Mouse (Mus musculus): ENCODE data around the gene Jmy. TPM values are rescaled to one million over a fixed set of nuclear protein-coding genes. Genes with fewer than 3 reads are reported as not detected.
A peak's percentile ranks its signal among the peaks of the same experiment; 100 is the strongest.
"Not testable (repeated sequence)": the region's sequence is repeated elsewhere in the genome, so short reads cannot be mapped to it uniquely, and the experiment has no call there.

Gene Jmy
- polyA plus RNA-seq, 1 experiment from 2014 or later: 3.8 TPM

DNA sequence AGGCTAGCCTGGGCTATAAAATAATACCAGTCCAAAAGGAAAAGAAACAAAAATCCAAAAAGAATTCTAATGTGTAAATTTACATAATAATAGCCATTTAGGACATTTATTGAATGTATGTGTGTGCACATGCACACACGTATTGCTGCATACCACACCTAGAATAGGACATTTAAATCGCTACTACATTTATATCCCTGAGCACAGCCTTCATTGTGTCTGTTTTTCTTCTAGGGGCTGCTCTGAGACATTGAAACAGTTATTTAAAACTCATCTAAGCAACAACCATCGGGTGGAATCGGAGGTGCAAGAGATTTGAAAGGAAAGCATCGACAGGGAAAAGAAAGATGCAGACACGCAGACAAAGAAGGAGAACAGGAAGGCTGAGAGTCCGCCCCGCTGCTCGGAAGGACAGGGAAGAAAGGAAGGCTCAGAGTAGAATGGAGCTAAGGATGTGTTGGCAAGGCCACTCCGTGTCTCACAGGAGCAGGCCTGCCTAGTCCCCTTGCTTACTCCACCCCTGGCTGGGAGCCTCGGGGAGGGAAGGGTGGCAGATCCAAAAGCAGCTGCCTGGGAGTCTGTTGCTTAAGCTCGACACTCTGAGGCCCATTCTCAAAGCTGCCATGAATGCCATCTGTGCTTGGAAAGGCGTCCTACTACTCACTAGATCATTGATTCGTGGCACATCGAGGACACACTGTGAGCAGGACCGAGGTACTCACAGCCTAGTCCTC is 11.0 kb upstream of the Jmy start:
- WGBS: 51% methylated on average over 16 of the region's 16 CpGs

DNA sequence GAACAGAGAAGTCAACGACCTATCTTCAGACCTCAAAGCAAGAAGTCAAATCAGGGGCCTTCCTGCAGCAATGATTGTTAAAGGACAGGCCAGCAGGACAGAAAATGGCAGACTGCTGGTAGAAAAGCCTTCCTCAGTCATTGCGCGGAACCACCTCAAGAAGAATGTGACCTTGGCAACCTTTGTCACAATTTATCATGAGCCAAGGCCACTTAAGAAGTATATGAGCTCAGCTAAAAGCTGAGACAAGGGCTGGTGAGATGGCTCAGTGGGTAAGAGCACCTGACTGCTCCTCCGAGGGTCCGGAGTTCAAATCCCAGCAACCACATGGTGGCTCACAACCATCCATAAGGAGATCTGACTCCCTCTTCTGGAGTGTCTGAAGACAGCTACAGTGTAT is 7.3 kb upstream of the Jmy start:
- DNase-seq (ENCODE audit: low spot score); H3K27ac ChIP-seq (ENCODE audit: low read depth, low read length); H3K4me2 ChIP-seq (ENCODE audit: low read depth, low read length, severe bottlenecking); H3K9ac ChIP-seq (ENCODE audit: low read length); H3K4me3 ChIP-seq (ENCODE audit: low read depth, low read length); H3K27me3 ChIP-seq (ENCODE audit: control insufficient read depth, insufficient read depth, low read length); H3K4me1 ChIP-seq (replicated peaks; ENCODE audit: control insufficient read depth, insufficient read depth, low read length); H3K36me3 ChIP-seq (ENCODE audit: control insufficient read depth, insufficient read depth, low read length); H3K9me3 ChIP-seq (ENCODE audit: control insufficient read depth, low read length); ATAC-seq (replicated peaks; ENCODE audit: low FRiP score): not testable (repeated sequence)
- WGBS: 90% methylated on average over 5 of the region's 5 CpGs

More for the DNA sequence above, 11.0 kb upstream of the Jmy start:
- Histone ChIP-seq H3K36me3 (ENCODE audit: control insufficient read depth, insufficient read depth, low read length) (no peaks in the 10 kb centered on the region), H3K9me3 (ENCODE audit: control insufficient read depth, low read length) (no peaks in the 10 kb centered on the region), H3K4me1 (replicated peaks; ENCODE audit: control insufficient read depth, insufficient read depth, low read length) (no peaks in the 10 kb centered on the region; the same call in 1 of the 2 replicates), H3K4me3 (ENCODE audit: low read depth, low read length) (no peak overlapping the region), H3K4me2 (ENCODE audit: low read depth, low read length, severe bottlenecking) (no peak overlapping the region), H3K9ac (ENCODE audit: low read length) (peak overlapping the region; percentile 27), H3K27ac (ENCODE audit: low read depth, low read length) (no peak overlapping the region), H3K27me3 (ENCODE audit: control insufficient read depth, insufficient read depth, low read length) (no peaks in the 10 kb centered on the region)
- ATAC-seq (replicated peaks; ENCODE audit: low FRiP score): no peak
- DNase-seq (ENCODE audit: low spot score): no peak

DNA sequence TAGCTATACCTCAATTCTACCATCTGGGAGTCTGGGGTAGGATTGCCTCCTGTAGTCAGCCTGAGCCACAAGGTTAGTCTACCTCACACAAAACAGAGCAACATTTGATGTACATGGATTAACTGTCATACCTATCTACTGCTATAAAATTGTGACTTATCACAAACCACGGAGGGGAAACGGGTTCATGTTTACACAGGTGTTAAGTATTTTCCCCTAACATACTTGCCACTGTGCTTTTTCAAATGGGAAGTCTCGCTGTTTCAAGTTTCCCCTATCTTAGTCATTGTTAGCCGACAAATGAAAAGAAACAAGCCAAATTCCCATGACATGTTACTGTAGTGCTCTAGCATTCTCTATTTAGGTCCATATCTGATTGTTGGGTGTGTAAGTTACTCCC is 2.1 kb upstream of the Jmy start:
- Histone ChIP-seq H3K27ac (ENCODE audit: low read depth, low read length) (no peak overlapping the region), H3K27me3 (ENCODE audit: control insufficient read depth, insufficient read depth, low read length) (no peaks in the 10 kb centered on the region), H3K9me3 (ENCODE audit: control insufficient read depth, low read length) (no peaks in the 10 kb centered on the region), H3K4me1 (replicated peaks; ENCODE audit: control insufficient read depth, insufficient read depth, low read length) (peaks cover 5% of the 10 kb centered on the region; the same call in 1 of the 2 replicates), H3K4me3 (ENCODE audit: low read depth, low read length) (no peak overlapping the region), H3K4me2 (ENCODE audit: low read depth, low read length, severe bottlenecking) (no peak overlapping the region), H3K36me3 (ENCODE audit: control insufficient read depth, insufficient read depth, low read length) (no peaks in the 10 kb centered on the region), H3K9ac (ENCODE audit: low read length) (no peak overlapping the region)
- no peak for DNase-seq (ENCODE audit: low spot score)
- ATAC-seq (replicated peaks; ENCODE audit: low FRiP score): no peak
- WGBS: 65% methylated on average over 4 of the region's 4 CpGs

DNA sequence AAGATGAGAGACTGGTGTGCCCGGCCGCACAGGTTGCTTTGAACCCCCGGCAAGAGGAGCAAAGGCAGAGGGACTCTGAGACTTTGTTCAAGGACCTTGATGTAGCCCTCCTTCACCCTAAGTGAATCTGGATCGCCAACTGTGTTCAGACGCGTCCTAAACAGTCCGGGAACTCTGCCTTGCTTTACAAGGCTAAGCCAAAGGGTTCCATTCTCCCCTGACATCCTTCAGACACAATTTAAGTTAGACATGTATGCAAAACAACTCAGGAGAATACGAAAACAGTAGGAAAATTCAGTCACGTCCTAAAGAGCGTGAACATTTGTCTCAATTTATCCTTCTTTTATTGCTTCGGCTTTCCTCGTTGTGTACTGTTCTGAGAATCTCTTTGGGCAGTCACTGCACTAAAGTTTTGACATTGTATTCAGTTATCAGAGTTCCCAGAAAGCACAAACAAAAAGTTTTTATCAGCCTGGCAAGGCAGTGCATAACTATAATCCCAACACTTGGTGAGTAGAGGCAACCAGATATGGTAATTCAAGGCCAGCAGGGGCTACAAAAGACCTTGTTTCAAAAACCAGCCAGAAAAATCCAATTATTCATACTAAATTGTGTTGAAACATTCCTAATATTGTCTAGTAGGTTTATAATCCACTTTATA is 495 bp upstream of the Jmy start:
- Histone ChIP-seq H3K4me3 (ENCODE audit: low read depth, low read length) (peak overlapping the region; percentile 88), H3K4me2 (ENCODE audit: low read depth, low read length, severe bottlenecking) (peak overlapping the region; percentile 72), H3K4me1 (replicated peaks; ENCODE audit: control insufficient read depth, insufficient read depth, low read length) (peaks cover 5% of the 10 kb centered on the region; the same call in 1 of the 2 replicates), H3K9ac (ENCODE audit: low read length) (peak overlapping the region; percentile 67), H3K36me3 (ENCODE audit: control insufficient read depth, insufficient read depth, low read length) (no peaks in the 10 kb centered on the region), H3K27me3 (ENCODE audit: control insufficient read depth, insufficient read depth, low read length) (no peaks in the 10 kb centered on the region), H3K9me3 (ENCODE audit: control insufficient read depth, low read length) (no peaks in the 10 kb centered on the region), H3K27ac (ENCODE audit: low read depth, low read length) (peak overlapping the region; percentile 60; the same call in 1 of the 2 replicates)
- ATAC-seq (replicated peaks; ENCODE audit: low FRiP score) (no peak; the same call in 1 of the 2 replicates), DNase-seq (ENCODE audit: low spot score) (no peak)
- 13% methylated on average over 12 of the region's 12 CpGs for WGBS

DNA sequence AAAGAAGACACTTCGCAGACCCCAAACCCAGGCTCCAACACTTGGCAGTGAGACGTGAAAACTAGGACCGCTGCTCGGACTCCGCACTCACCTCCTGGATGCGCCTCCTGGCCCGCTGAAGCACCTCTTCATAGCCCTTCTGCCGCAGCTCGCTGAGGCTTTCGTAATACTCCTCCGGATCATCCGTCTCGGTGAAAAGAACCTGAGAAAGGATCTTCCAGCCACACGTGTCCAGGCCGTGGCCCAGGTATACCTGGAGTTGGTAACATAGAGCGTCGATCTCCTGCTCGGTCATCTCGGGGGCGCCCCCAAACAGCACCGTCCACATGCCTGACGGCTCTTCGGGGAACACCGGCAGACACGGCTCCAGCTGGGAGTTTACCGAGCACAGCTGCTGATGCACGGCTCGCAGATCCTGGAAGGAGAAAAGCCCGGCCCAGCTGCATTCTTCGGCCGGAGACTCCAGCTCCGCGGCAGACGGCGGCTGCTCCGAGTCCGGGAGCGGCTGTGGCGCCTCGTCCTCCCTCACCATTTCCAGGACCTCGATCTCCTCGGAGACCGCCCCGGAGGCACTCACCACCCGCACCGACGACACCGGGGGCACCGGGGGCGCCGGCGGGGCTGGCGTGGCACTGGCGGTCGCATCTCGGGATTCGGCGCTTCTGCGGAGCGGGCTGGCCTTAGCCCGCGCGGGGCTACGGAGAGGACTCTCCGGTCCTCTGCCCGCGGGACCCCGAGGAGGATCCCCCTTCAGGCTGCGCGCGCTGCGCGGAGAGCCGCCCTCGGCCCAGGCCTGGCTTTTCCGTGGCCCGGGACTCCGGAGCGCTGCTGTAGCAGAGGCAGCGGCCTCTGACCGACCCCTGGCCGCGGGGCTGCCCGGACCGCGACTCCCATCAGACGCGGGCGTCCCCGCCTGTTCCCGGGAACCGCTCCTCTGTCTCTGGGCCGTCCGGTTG is 1.1 kb downstream of the Jmy start:
- Histone ChIP-seq H3K4me1 (replicated peaks; ENCODE audit: control insufficient read depth, insufficient read depth, low read length) (peaks cover 5% of the 10 kb centered on the region; the same call in 1 of the 2 replicates), H3K27ac (ENCODE audit: low read depth, low read length) (peak overlapping the region; percentile 81), H3K27me3 (ENCODE audit: control insufficient read depth, insufficient read depth, low read length) (no peaks in the 10 kb centered on the region), H3K4me2 (ENCODE audit: low read depth, low read length, severe bottlenecking) (peak overlapping the region; percentile 72), H3K9me3 (ENCODE audit: control insufficient read depth, low read length) (no peaks in the 10 kb centered on the region), H3K9ac (ENCODE audit: low read length) (peak overlapping the region; percentile 78), H3K36me3 (ENCODE audit: control insufficient read depth, insufficient read depth, low read length) (no peaks in the 10 kb centered on the region), H3K4me3 (ENCODE audit: low read depth, low read length) (peak overlapping the region; percentile 88)
- WGBS: under 1% methylated on average over 91 of the region's 94 CpGs
- peak; percentile 78 for DNase-seq (ENCODE audit: low spot score)
- ATAC-seq (replicated peaks; ENCODE audit: low FRiP score): peak; percentile 45

DNA sequence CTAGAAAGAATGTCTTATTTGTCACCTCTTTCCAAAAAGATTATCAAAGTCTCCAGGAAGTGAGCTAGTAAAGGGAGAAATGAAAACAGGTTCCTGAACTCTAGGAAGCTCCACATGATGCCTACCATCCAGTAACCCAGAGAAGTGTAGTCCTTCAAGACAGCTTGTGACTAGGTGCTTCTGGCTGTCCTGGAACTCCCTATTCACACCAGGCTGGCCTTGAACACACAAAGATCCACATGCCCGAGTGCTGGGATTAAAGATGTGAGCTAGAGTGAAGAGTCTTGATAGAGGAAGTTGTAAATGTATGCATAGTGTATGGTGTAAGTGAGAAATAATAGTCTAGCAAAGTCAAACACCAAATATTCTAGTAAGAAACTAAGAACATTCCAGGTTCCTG is 2.6 kb downstream of the Jmy start:
- 18% methylated on average over 1 of the region's 1 CpGs for WGBS

DNA sequence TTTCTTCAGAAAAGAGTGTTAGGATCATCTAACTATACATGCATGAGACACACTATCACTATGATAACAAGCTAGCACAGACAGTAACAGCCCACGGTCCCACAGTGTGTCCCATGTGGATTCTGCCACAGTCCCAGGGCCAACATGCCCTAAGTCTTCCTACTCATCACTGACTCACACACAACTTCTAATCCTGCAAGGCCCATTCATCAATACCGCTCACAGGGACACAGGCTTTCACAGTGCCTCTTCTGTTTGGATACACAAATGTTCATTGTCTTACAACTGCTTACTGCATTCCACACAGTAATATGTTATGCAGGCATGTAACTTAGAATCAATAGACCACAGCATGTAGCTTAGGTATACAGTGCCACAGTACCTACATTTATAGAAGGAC is 11.1 kb downstream of the Jmy start:
- DNase-seq (ENCODE audit: low spot score) (no peak), ATAC-seq (replicated peaks; ENCODE audit: low FRiP score) (no peak)
- H3K4me1 ChIP-seq (replicated peaks; ENCODE audit: control insufficient read depth, insufficient read depth, low read length): no peaks in the 10 kb centered on the region
- no peak overlapping the region for H3K4me2 ChIP-seq (ENCODE audit: low read depth, low read length, severe bottlenecking)
- no peaks in the 10 kb centered on the region for H3K36me3 ChIP-seq (ENCODE audit: control insufficient read depth, insufficient read depth, low read length)
- no peak overlapping the region for H3K4me3 ChIP-seq (ENCODE audit: low read depth, low read length)
- H3K9me3 ChIP-seq (ENCODE audit: control insufficient read depth, low read length): no peaks in the 10 kb centered on the region
- WGBS: 75% methylated on average over 2 of the region's 2 CpGs
- no peaks in the 10 kb centered on the region for H3K27me3 ChIP-seq (ENCODE audit: control insufficient read depth, insufficient read depth, low read length)
- no peak overlapping the region for H3K27ac ChIP-seq (ENCODE audit: low read depth, low read length)
- H3K9ac ChIP-seq (ENCODE audit: low read length): no peak overlapping the region

More for the DNA sequence above, 2.6 kb downstream of the Jmy start:
- H3K9me3 ChIP-seq (ENCODE audit: control insufficient read depth, low read length): no peaks in the 10 kb centered on the region
- peak overlapping the region; percentile 5; the same call in 1 of the 2 replicates for H3K4me3 ChIP-seq (ENCODE audit: low read depth, low read length)
- no peak overlapping the region for H3K27ac ChIP-seq (ENCODE audit: low read depth, low read length)
- ATAC-seq (replicated peaks; ENCODE audit: low FRiP score) (no peak), DNase-seq (ENCODE audit: low spot score) (no peak)
- H3K4me2 ChIP-seq (ENCODE audit: low read depth, low read length, severe bottlenecking): peak overlapping the region; percentile 72; the same call in 1 of the 2 replicates
- H3K9ac ChIP-seq (ENCODE audit: low read length): no peak overlapping the region
- H3K27me3 ChIP-seq (ENCODE audit: control insufficient read depth, insufficient read depth, low read length): no peaks in the 10 kb centered on the region
- H3K36me3 ChIP-seq (ENCODE audit: control insufficient read depth, insufficient read depth, low read length): no peaks in the 10 kb centered on the region
- H3K4me1 ChIP-seq (replicated peaks; ENCODE audit: control insufficient read depth, insufficient read depth, low read length): peaks cover 5% of the 10 kb centered on the region; the same call in 1 of the 2 replicates

DNA sequence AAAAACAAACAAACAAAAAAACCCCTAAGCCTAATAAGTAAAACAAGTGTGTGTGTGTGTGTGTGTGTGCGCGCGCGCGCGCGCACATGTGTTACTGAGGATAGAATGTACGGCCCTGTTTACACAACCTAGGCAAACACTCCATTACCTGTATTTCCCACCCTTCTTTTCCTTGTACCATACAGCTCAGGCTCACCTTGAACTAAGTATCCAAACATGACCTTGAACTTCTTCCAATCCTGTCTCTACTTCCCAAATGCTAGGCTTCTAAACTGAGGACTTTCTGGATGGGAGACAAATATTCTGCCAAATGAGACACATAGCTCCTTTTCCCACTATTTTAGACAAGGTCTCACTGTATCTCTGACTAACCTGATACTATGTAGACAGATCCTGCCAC is 11.9 kb downstream of the Jmy start:
- no peak overlapping the region for H3K4me2 ChIP-seq (ENCODE audit: low read depth, low read length, severe bottlenecking)
- no peaks in the 10 kb centered on the region for H3K27me3 ChIP-seq (ENCODE audit: control insufficient read depth, insufficient read depth, low read length)
- WGBS: 96% methylated on average over 8 of the region's 8 CpGs
- no peak overlapping the region for H3K9ac ChIP-seq (ENCODE audit: low read length)
- H3K4me3 ChIP-seq (ENCODE audit: low read depth, low read length): no peak overlapping the region
- no peak for DNase-seq (ENCODE audit: low spot score)
- no peak overlapping the region for H3K27ac ChIP-seq (ENCODE audit: low read depth, low read length)
- H3K4me1 ChIP-seq (replicated peaks; ENCODE audit: control insufficient read depth, insufficient read depth, low read length): no peaks in the 10 kb centered on the region
- H3K36me3 ChIP-seq (ENCODE audit: control insufficient read depth, insufficient read depth, low read length): no peaks in the 10 kb centered on the region
- no peaks in the 10 kb centered on the region for H3K9me3 ChIP-seq (ENCODE audit: control insufficient read depth, low read length)
- no peak for ATAC-seq (replicated peaks; ENCODE audit: low FRiP score)
